In genomic region chr2:181206118-181206517, GRCm38 (mm10) we compare ENCODE assay signal across 24 mouse cellular contexts. TPM values are rescaled to one million over a fixed set of nuclear protein-coding genes. Genes with fewer than 3 reads are reported as not detected.
DNase-seq lines count a peak whose midpoint lies in the region; ATAC-seq and TF ChIP-seq lines count a peak whose summit lies in the region.
"Had no signal": no experiment of that assay in that cellular context is flagged by ENCODE, and none has a peak within 500 bp of the region (broad histone marks: within the 10 kb centered on the region; RNA-seq: fewer than 3 reads in every experiment).

No protein-coding gene starts in this region.

- peaks cover 7% of the 10 kb centered on the region for H3K27me3 ChIP-seq in kidney, embryonic 15.5 days
- no peaks in the 10 kb centered on the region for H3K27me3 ChIP-seq in kidney, adult 2 months (replicated peaks; ENCODE audit: control insufficient read depth, insufficient read depth, low read length)
- peaks cover 53% of the 10 kb centered on the region for H3K27me3 ChIP-seq in liver, embryonic 13.5 days
- H3K27me3 ChIP-seq in stomach, embryonic 15.5 days (replicated peaks) = no peaks in the 10 kb centered on the region; the same call in none of the 2 replicates
- H3K27me3 ChIP-seq in lung, postnatal 0 days (replicated peaks; ENCODE audit: insufficient read depth, low read length) = no peaks in the 10 kb centered on the region

- H3K9me3 ChIP-seq in kidney, embryonic 15.5 days (replicated peaks) = no peaks in the 10 kb centered on the region
- H3K9me3 ChIP-seq in liver, embryonic 13.5 days (replicated peaks) = no peaks in the 10 kb centered on the region
- H3K9me3 ChIP-seq in stomach, embryonic 15.5 days = no peaks in the 10 kb centered on the region
- no peaks in the 10 kb centered on the region for H3K9me3 ChIP-seq in lung, postnatal 0 days (ENCODE audit: low read length)
- H3K9me3 ChIP-seq: embryonic facial prominence, embryonic 10.5 days; hindbrain, embryonic 13.5 days; limb, embryonic 15.5 days; neural tube, embryonic 13.5 days had no signal

- H3K4me3 ChIP-seq in kidney, embryonic 15.5 days (replicated peaks) = no peak overlapping the region
- no peak overlapping the region for H3K4me3 ChIP-seq in kidney, adult 2 months (ENCODE audit: insufficient read depth, low read depth, low read length)
- H3K4me3 ChIP-seq in liver, embryonic 13.5 days (replicated peaks) = peak overlapping the region; percentile 35
- no peak overlapping the region for H3K4me3 ChIP-seq in stomach, embryonic 15.5 days (replicated peaks)
- no peak overlapping the region for H3K4me3 ChIP-seq in lung, postnatal 0 days (ENCODE audit: low read depth, low read length)
- H3K4me3 ChIP-seq: embryonic facial prominence, embryonic 10.5 days; hindbrain, embryonic 13.5 days; limb, embryonic 15.5 days; neural tube, embryonic 13.5 days had no signal

- DNase-seq in kidney, adult 2 months = no peak
- DNase-seq in liver, embryonic 13.5 days = peak; percentile 76
- DNase-seq in kidney, adult 18-20 months = no peak
- DNase-seq in testis, postnatal 10 days (ENCODE audit: low spot score) = no peak
- no peak for DNase-seq in lung, postnatal 0 days (ENCODE audit: low spot score)
- DNase-seq: B cell, adult 2 months; cerebellum, adult 11-12 months; kidney, adult 11 months; layer of hippocampus, adult 9-11 months; lung, postnatal 36 days; right cerebral cortex, postnatal 25 days had no signal

- H3K4me2 ChIP-seq in kidney, embryonic 15.5 days = no peak overlapping the region
- H3K4me2 ChIP-seq in liver, embryonic 13.5 days = peak overlapping the region; percentile 69
- no peak overlapping the region for H3K4me2 ChIP-seq in stomach, embryonic 15.5 days
- H3K4me2 ChIP-seq in lung, postnatal 0 days (replicated peaks; ENCODE audit: low read depth, low read length) = no peak overlapping the region
- H3K4me2 ChIP-seq: hindbrain, embryonic 13.5 days; limb, embryonic 15.5 days; midbrain, embryonic 11.5 days; neural tube, embryonic 13.5 days had no signal

- TF ChIP-seq EP300 in lung, postnatal 0 days (IDR thresholded peaks at IDR 0.05) = no peak

- H3K36me3 ChIP-seq in kidney, embryonic 15.5 days = no peaks in the 10 kb centered on the region
- no peaks in the 10 kb centered on the region for H3K36me3 ChIP-seq in kidney, adult 2 months (ENCODE audit: control insufficient read depth, insufficient read depth, low read length)
- no peaks in the 10 kb centered on the region for H3K36me3 ChIP-seq in liver, embryonic 13.5 days
- no peaks in the 10 kb centered on the region for H3K36me3 ChIP-seq in stomach, embryonic 15.5 days
- no peaks in the 10 kb centered on the region for H3K36me3 ChIP-seq in lung, postnatal 0 days (ENCODE audit: insufficient read depth, low read length)
- H3K36me3 ChIP-seq: embryonic facial prominence, embryonic 10.5 days; hindbrain, embryonic 13.5 days; limb, embryonic 15.5 days; neural tube, embryonic 13.5 days had no signal

- H3K4me1 ChIP-seq in kidney, embryonic 15.5 days = no peaks in the 10 kb centered on the region
- H3K4me1 ChIP-seq in kidney, adult 2 months (ENCODE audit: control insufficient read depth, insufficient read depth, low read length) = no peaks in the 10 kb centered on the region
- H3K4me1 ChIP-seq in liver, embryonic 13.5 days (replicated peaks) = peaks cover 51% of the 10 kb centered on the region
- H3K4me1 ChIP-seq in stomach, embryonic 15.5 days = no peaks in the 10 kb centered on the region
- no peaks in the 10 kb centered on the region; the same call in 1 of the 2 replicates for H3K4me1 ChIP-seq in lung, postnatal 0 days (ENCODE audit: insufficient read depth, low read depth, low read length)
- H3K4me1 ChIP-seq: embryonic facial prominence, embryonic 10.5 days; hindbrain, embryonic 13.5 days; limb, embryonic 15.5 days; neural tube, embryonic 13.5 days had no signal

- no peak overlapping the region for H3K9ac ChIP-seq in kidney, embryonic 15.5 days
- peak overlapping the region; percentile 64 for H3K9ac ChIP-seq in liver, embryonic 13.5 days
- no peak overlapping the region for H3K9ac ChIP-seq in stomach, embryonic 15.5 days
- no peak overlapping the region for H3K9ac ChIP-seq in lung, postnatal 0 days (replicated peaks; ENCODE audit: low read depth)
- H3K9ac ChIP-seq: hindbrain, embryonic 13.5 days; limb, embryonic 15.5 days; neural tube, embryonic 13.5 days had no signal

- TF ChIP-seq POLR2A in kidney, adult 2 months (IDR thresholded peaks at IDR 0.05; ENCODE audit: low read depth, low read length) = no peak

- 74% methylated on average over 9 of the region's 9 CpGs for WGBS in kidney, embryonic 15.5 days
- WGBS in kidney, adult 2 months = 78% methylated on average over 9 of the region's 9 CpGs
- 25% methylated on average over 9 of the region's 9 CpGs for WGBS in liver, embryonic 13.5 days (ENCODE audit: insufficient replicate concordance)
- WGBS in stomach, embryonic 15.5 days = 56% methylated on average over 9 of the region's 9 CpGs
- 69% methylated on average over 9 of the region's 9 CpGs for WGBS in lung, postnatal 0 days

- peak; percentile 66; the same call in 1 of the 2 replicates for ATAC-seq in kidney, embryonic 15.5 days (replicated peaks; ENCODE audit: low FRiP score)
- ATAC-seq in erythroblast, adult 5-6 weeks (replicated peaks; ENCODE audit: low FRiP score, poor library complexity, severe bottlenecking) = peak; percentile 87
- peak; percentile 99 for ATAC-seq in liver, embryonic 13.5 days (ENCODE audit: low read depth)
- ATAC-seq in stomach, embryonic 15.5 days (ENCODE audit: insufficient read depth, low FRiP score, low read depth) = peak; percentile 89
- ATAC-seq in lung, postnatal 0 days = no peak
- ATAC-seq: forebrain, embryonic 16.5 days had no signal

- TF ChIP-seq CTCF in kidney, adult 2 months (conservative IDR thresholded peaks at IDR 0.05; ENCODE audit: insufficient read depth, insufficient read length, low read depth, low read length) = no peak
- no peak for TF ChIP-seq CTCF in lung, postnatal 0 days (IDR thresholded peaks at IDR 0.05)

- no peak overlapping the region for H3K27ac ChIP-seq in kidney, embryonic 15.5 days
- no peak overlapping the region for H3K27ac ChIP-seq in kidney, adult 2 months (ENCODE audit: insufficient read depth, low read depth, low read length)
- peak overlapping the region; percentile 87 for H3K27ac ChIP-seq in liver, embryonic 13.5 days
- H3K27ac ChIP-seq in stomach, embryonic 15.5 days = no peak overlapping the region
- H3K27ac ChIP-seq in lung, postnatal 0 days (ENCODE audit: low read length) = no peak overlapping the region
- H3K27ac ChIP-seq: embryonic facial prominence, embryonic 10.5 days; hindbrain, embryonic 13.5 days; limb, embryonic 15.5 days; neural tube, embryonic 13.5 days had no signal

RNA-seq across cellular contexts. Expression of gene Ptk6, which starts 3.5 kb away (rescaled TPM):
- 0.04 TPM in 1 of 2 replicates, not detected in the other for polyA plus RNA-seq in kidney, embryonic 15.5 days (2015; fragmentation: Nextera tagmentation; extraction: Ambion mirVana)
- polyA plus RNA-seq in kidney, adult 2 months (2012; rRNA removed) = 0.12 and 0.16 TPM in 2 replicates
- 0.21 TPM in 1 of 2 replicates, not detected in the other for total RNA-seq in erythroblast, adult 5-6 weeks (2015; ENCODE audit: low replicate concordance)
- total RNA-seq in erythroblast, adult 5-6 weeks (2017; ENCODE audit: low replicate concordance) = 0.14 TPM in 1 of 2 replicates, not detected in the other
- polyA plus RNA-seq in liver, embryonic 13.5 days (2015; fragmentation: Nextera tagmentation; extraction: Ambion mirVana) = 0.02 and 0.03 TPM in 2 replicates
- 0.12 TPM in 1 of 2 replicates, not detected in the other for polyA plus RNA-seq in stomach, embryonic 15.5 days (2015; fragmentation: Nextera tagmentation; extraction: Ambion mirVana)
- polyA plus RNA-seq in lung, postnatal 0 days (2015; fragmentation: Nextera tagmentation; extraction: Ambion mirVana) = 0.23 and 0.25 TPM in 2 replicates
- total RNA-seq: gastrocnemius, adult 18-20 months; granulocyte monocyte progenitor cell, adult 5-6 weeks; left cerebral cortex, postnatal 10 days had no signal
- polyA plus RNA-seq: embryonic facial prominence, embryonic 10.5 days; forebrain, embryonic 16.5 days; heart, postnatal 0 days; hindbrain, embryonic 13.5 days; midbrain, embryonic 11.5 days; neural tube, embryonic 13.5 days had no signal

RNA-seq across cellular contexts. Expression of gene Srms, which starts 6.9 kb away (rescaled TPM):
- polyA plus RNA-seq in kidney, embryonic 15.5 days (2015; fragmentation: Nextera tagmentation; extraction: Ambion mirVana) = 0.24 and 0.45 TPM in 2 replicates
- 0.87 and 0.91 TPM in 2 replicates for polyA plus RNA-seq in kidney, adult 2 months (2012; rRNA removed)
- total RNA-seq in erythroblast, adult 5-6 weeks (2015; ENCODE audit: low replicate concordance) = not detected in 2 replicates
- not detected in 2 replicates for total RNA-seq in erythroblast, adult 5-6 weeks (2017; ENCODE audit: low replicate concordance)
- polyA plus RNA-seq in liver, embryonic 13.5 days (2015; fragmentation: Nextera tagmentation; extraction: Ambion mirVana) = 0.08 and 0.12 TPM in 2 replicates
- 0.06 and 0.18 TPM in 2 replicates for polyA plus RNA-seq in stomach, embryonic 15.5 days (2015; fragmentation: Nextera tagmentation; extraction: Ambion mirVana)
- 2.5 and 2.6 TPM in 2 replicates for polyA plus RNA-seq in lung, postnatal 0 days (2015; fragmentation: Nextera tagmentation; extraction: Ambion mirVana)
- total RNA-seq: granulocyte monocyte progenitor cell, adult 5-6 weeks had no signal

RNA-seq across cellular contexts. Expression of gene Fndc11, which starts 13.7 kb away (rescaled TPM):
- polyA plus RNA-seq in kidney, embryonic 15.5 days (2015; fragmentation: Nextera tagmentation; extraction: Ambion mirVana) = 0.14 and 0.26 TPM in 2 replicates
- 0.72 and 0.77 TPM in 2 replicates for polyA plus RNA-seq in kidney, adult 2 months (2012; rRNA removed)
- total RNA-seq in erythroblast, adult 5-6 weeks (2015; ENCODE audit: low replicate concordance) = 1.3 and 20.8 TPM in 2 replicates
- 0.98 and 1.4 TPM in 2 replicates for total RNA-seq in erythroblast, adult 5-6 weeks (2017; ENCODE audit: low replicate concordance)
- 0.15 TPM in 1 of 2 replicates, not detected in the other for polyA plus RNA-seq in liver, embryonic 13.5 days (2015; fragmentation: Nextera tagmentation; extraction: Ambion mirVana)
- 0.09 and 0.26 TPM in 2 replicates for polyA plus RNA-seq in stomach, embryonic 15.5 days (2015; fragmentation: Nextera tagmentation; extraction: Ambion mirVana)
- 0.86 and 0.91 TPM in 2 replicates for polyA plus RNA-seq in lung, postnatal 0 days (2015; fragmentation: Nextera tagmentation; extraction: Ambion mirVana)
- total RNA-seq: gastrocnemius, adult 18-20 months; granulocyte monocyte progenitor cell, adult 5-6 weeks; left cerebral cortex, postnatal 10 days had no signal
- polyA plus RNA-seq: forebrain, embryonic 16.5 days; heart, postnatal 0 days; neural tube, embryonic 13.5 days had no signal

RNA-seq across cellular contexts. Expression of gene Ppdpf, which starts 19.1 kb away (rescaled TPM):
- 315 and 330 TPM in 2 replicates for polyA plus RNA-seq in kidney, embryonic 15.5 days (2015; fragmentation: Nextera tagmentation; extraction: Ambion mirVana)
- 162 and 168 TPM in 2 replicates for polyA plus RNA-seq in kidney, adult 2 months (2012; rRNA removed)
- total RNA-seq in erythroblast, adult 5-6 weeks (2015; ENCODE audit: low replicate concordance) = 45.6 and 74.6 TPM in 2 replicates
- total RNA-seq in erythroblast, adult 5-6 weeks (2017; ENCODE audit: low replicate concordance) = 3.9 and 6.9 TPM in 2 replicates
- polyA plus RNA-seq in liver, embryonic 13.5 days (2015; fragmentation: Nextera tagmentation; extraction: Ambion mirVana) = 92.8 and 101 TPM in 2 replicates
- polyA plus RNA-seq in stomach, embryonic 15.5 days (2015; fragmentation: Nextera tagmentation; extraction: Ambion mirVana) = 249 and 269 TPM in 2 replicates
- polyA plus RNA-seq in lung, postnatal 0 days (2015; fragmentation: Nextera tagmentation; extraction: Ambion mirVana) = 261 and 262 TPM in 2 replicates

RNA-seq across cellular contexts. Expression of gene Helz2, which starts 35.7 kb away (rescaled TPM):
- 1.3 and 1.6 TPM in 2 replicates for polyA plus RNA-seq in kidney, embryonic 15.5 days (2015; fragmentation: Nextera tagmentation; extraction: Ambion mirVana)
- polyA plus RNA-seq in kidney, adult 2 months (2012; rRNA removed) = 15.4 and 17.5 TPM in 2 replicates
- 8.6 and 10.0 TPM in 2 replicates for total RNA-seq in erythroblast, adult 5-6 weeks (2015; ENCODE audit: low replicate concordance)
- 11.8 and 12.1 TPM in 2 replicates for total RNA-seq in erythroblast, adult 5-6 weeks (2017; ENCODE audit: low replicate concordance)
- polyA plus RNA-seq in liver, embryonic 13.5 days (2015; fragmentation: Nextera tagmentation; extraction: Ambion mirVana) = 1.3 and 1.5 TPM in 2 replicates
- polyA plus RNA-seq in stomach, embryonic 15.5 days (2015; fragmentation: Nextera tagmentation; extraction: Ambion mirVana) = 2.1 and 2.3 TPM in 2 replicates
- polyA plus RNA-seq in lung, postnatal 0 days (2015; fragmentation: Nextera tagmentation; extraction: Ambion mirVana) = 3.1 and 3.5 TPM in 2 replicates
